Mouse (Mus musculus): ENCODE results near the gene Adh7. TPM values are rescaled to one million over a fixed set of nuclear protein-coding genes. Genes with fewer than 3 reads are reported as not detected.

Gene Adh7
- not detected for total RNA-seq (2023)

GRCm38 (mm10) chr3:138217631-138218264, at the start of gene Adh7:
Gene Adh7, plus strand, starts transcription at chr3:138217760.

GRCm38 (mm10) chr3:138193683-138194302, 23.8 kb upstream of the Adh7 start, which contains the start of gene 4930579F01Rik:
Gene 4930579F01Rik, minus strand, starts transcription at chr3:138193825.

GRCm38 (mm10) chr3:138260721-138261669, 43.4 kb downstream of the Adh7 start, which contains the start of gene Adh1:
Gene Adh1, plus strand, starts transcription at chr3:138260991.

Other genes with a start within 250 kb of the Adh7 start
- 10 to 100 TPM; 73.9 to 82.8 TPM for gene Dapp1, start 236.2 kb upstream of the Adh7 start, total RNA-seq (2023)
- not detected for gene 1110002E22Rik, start 152.7 kb upstream of the Adh7 start, total RNA-seq (2023)
- not detected for gene Gm5105, start 150.4 kb upstream of the Adh7 start, total RNA-seq (2023)
- gene Trmt10a, start 74.3 kb upstream of the Adh7 start, total RNA-seq (2023), result 1 to 10 TPM; 2.5 to 4.3 TPM
- 1 to 10 TPM in 1 of 2 experiments, under 1 TPM in 1; 0.85 to 1.1 TPM for gene Mttp, start 72.8 kb upstream of the Adh7 start, total RNA-seq (2023)
- gene 4930579F01Rik, start 23.9 kb upstream of the Adh7 start, total RNA-seq (2023), result not detected
- gene Adh1, start 43.2 kb downstream of the Adh7 start, total RNA-seq (2023), result not detected
- gene Adh6a, start 95.5 kb downstream of the Adh7 start, total RNA-seq (2023), result not detected
- gene Adh6b, start 124.0 kb downstream of the Adh7 start, total RNA-seq (2023), result not detected
- gene Adh4, start 197.7 kb downstream of the Adh7 start, total RNA-seq (2023), result not detected
- 10 to 100 TPM; 43.9 to 47.6 TPM for gene Adh5, start 225.3 kb downstream of the Adh7 start, total RNA-seq (2023)